16 mouse cellular contexts compared by ENCODE assay signal in the genomic region with DNA sequence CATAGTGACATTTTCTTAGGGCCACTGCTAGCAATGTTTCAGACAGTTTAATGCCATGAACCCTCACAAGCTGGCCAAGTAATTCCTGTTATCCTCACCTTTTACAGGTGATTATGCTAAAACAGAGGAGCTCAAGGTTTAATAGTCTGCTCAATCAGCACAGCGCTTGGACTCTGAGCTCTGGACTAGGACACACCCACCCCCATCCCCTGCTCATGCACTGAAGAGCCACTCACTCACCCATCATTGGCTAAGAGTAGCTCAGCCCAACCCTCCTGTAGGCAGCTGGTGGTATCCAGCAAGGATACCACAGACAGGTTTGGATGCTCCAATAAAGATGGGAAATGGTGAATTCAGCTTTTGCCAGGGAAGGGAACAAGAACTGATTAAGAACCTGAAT.
DNase-seq lines count a peak whose midpoint lies in the region; ATAC-seq and TF ChIP-seq lines count a peak whose summit lies in the region.
"Had no signal": no experiment of that assay in that cellular context is flagged by ENCODE, and none has a peak within 500 bp of the region (broad histone marks: within the 10 kb centered on the region; RNA-seq: fewer than 3 reads in every experiment).

No protein-coding gene starts in this region.

- no peak for TF ChIP-seq CTCF in stomach, postnatal 0 days (IDR thresholded peaks at IDR 0.05; ENCODE audit: low read depth)
- TF ChIP-seq CTCF in thymus, adult 2 months (IDR thresholded peaks at IDR 0.05; ENCODE audit: borderline replicate concordance, control insufficient read depth, extremely low read depth, insufficient read depth, low read length, poor library complexity), result no peak

- no peaks in the 10 kb centered on the region for H3K9me3 ChIP-seq in hindbrain, embryonic 15.5 days
- no peaks in the 10 kb centered on the region for H3K9me3 ChIP-seq in hindbrain, embryonic 11.5 days (ENCODE audit: control insufficient read depth, low read length)
- H3K9me3 ChIP-seq in stomach, embryonic 16.5 days (replicated peaks; ENCODE audit: control insufficient read depth, low read length), result no peaks in the 10 kb centered on the region
- H3K9me3 ChIP-seq in stomach, postnatal 0 days (ENCODE audit: control insufficient read depth, low read length), result no peaks in the 10 kb centered on the region
- no peaks in the 10 kb centered on the region for H3K9me3 ChIP-seq in kidney, embryonic 16.5 days (ENCODE audit: low read length)
- H3K9me3 ChIP-seq: embryonic facial prominence, embryonic 10.5 days; midbrain, embryonic 12.5 days had no signal

- H3K9ac ChIP-seq in hindbrain, embryonic 15.5 days, result no peak overlapping the region
- no peak overlapping the region for H3K9ac ChIP-seq in hindbrain, embryonic 11.5 days (ENCODE audit: low read depth, low read length)
- no peak overlapping the region for H3K9ac ChIP-seq in stomach, embryonic 16.5 days (ENCODE audit: low read length)
- no peak overlapping the region for H3K9ac ChIP-seq in stomach, postnatal 0 days (ENCODE audit: low read length)
- H3K9ac ChIP-seq in kidney, embryonic 16.5 days (replicated peaks; ENCODE audit: low read length), result no peak overlapping the region
- H3K9ac ChIP-seq: midbrain, embryonic 12.5 days had no signal

- H3K4me3 ChIP-seq in hindbrain, embryonic 15.5 days, result no peak overlapping the region
- no peak overlapping the region for H3K4me3 ChIP-seq in hindbrain, embryonic 11.5 days (ENCODE audit: low read depth, low read length)
- H3K4me3 ChIP-seq in stomach, embryonic 16.5 days (replicated peaks; ENCODE audit: low read length), result no peak overlapping the region
- H3K4me3 ChIP-seq in stomach, postnatal 0 days (ENCODE audit: low read depth, low read length), result no peak overlapping the region
- no peak overlapping the region for H3K4me3 ChIP-seq in kidney, embryonic 16.5 days (ENCODE audit: low read length)
- no peak overlapping the region for H3K4me3 ChIP-seq in thymus, adult 2 months (ENCODE audit: control insufficient read depth, insufficient read depth, low read length)
- H3K4me3 ChIP-seq: embryonic facial prominence, embryonic 10.5 days; midbrain, embryonic 12.5 days had no signal

- no peaks in the 10 kb centered on the region for H3K36me3 ChIP-seq in hindbrain, embryonic 15.5 days
- H3K36me3 ChIP-seq in hindbrain, embryonic 11.5 days (ENCODE audit: control insufficient read depth, insufficient read depth, low read length), result no peaks in the 10 kb centered on the region
- no peaks in the 10 kb centered on the region for H3K36me3 ChIP-seq in stomach, embryonic 16.5 days (ENCODE audit: control insufficient read depth, insufficient read depth, low read length)
- H3K36me3 ChIP-seq in stomach, postnatal 0 days (ENCODE audit: control insufficient read depth, insufficient read depth, low read length), result no peaks in the 10 kb centered on the region
- H3K36me3 ChIP-seq in kidney, embryonic 16.5 days (ENCODE audit: insufficient read depth, low read length), result no peaks in the 10 kb centered on the region
- H3K36me3 ChIP-seq in thymus, adult 2 months (ENCODE audit: control insufficient read depth, insufficient read depth, low read length), result no peaks in the 10 kb centered on the region
- H3K36me3 ChIP-seq: embryonic facial prominence, embryonic 10.5 days; midbrain, embryonic 12.5 days had no signal

- WGBS in hindbrain, embryonic 15.5 days, result 69% methylated on average over 1 of the region's 1 CpGs
- WGBS in hindbrain, embryonic 11.5 days, result 71% methylated on average over 1 of the region's 1 CpGs
- 76% methylated on average over 1 of the region's 1 CpGs for WGBS in stomach, embryonic 16.5 days
- 75% methylated on average over 1 of the region's 1 CpGs for WGBS in stomach, postnatal 0 days
- 61% methylated on average over 1 of the region's 1 CpGs for WGBS in kidney, embryonic 16.5 days
- WGBS in thymus, adult 2 months, result 98% methylated on average over 1 of the region's 1 CpGs

- no peak for DNase-seq in hindbrain, embryonic 11.5 days (ENCODE audit: low spot score)
- DNase-seq in stomach, postnatal 0 days (ENCODE audit: low spot score), result no peak
- no peak for DNase-seq in thymus, adult 2 months
- no peak for DNase-seq in right cerebral cortex, postnatal 36 days (ENCODE audit: low spot score in 2 of 2)
- DNase-seq in lung, postnatal 10 days, result no peak
- DNase-seq: adrenal gland, postnatal 10 days; B cell, adult 2 months; cerebellum, adult 9-11 months; heart, adult 11 months; lung, postnatal 36 days; thymus, postnatal 25 days had no signal

- H3K4me1 ChIP-seq in hindbrain, embryonic 15.5 days (replicated peaks), result peaks cover 18% of the 10 kb centered on the region
- H3K4me1 ChIP-seq in hindbrain, embryonic 11.5 days (replicated peaks; ENCODE audit: control insufficient read depth, insufficient read depth, low read length), result no peaks in the 10 kb centered on the region
- H3K4me1 ChIP-seq in stomach, embryonic 16.5 days (ENCODE audit: control insufficient read depth, insufficient read depth, low read length), result peaks cover 40% of the 10 kb centered on the region
- peaks cover 7% of the 10 kb centered on the region for H3K4me1 ChIP-seq in stomach, postnatal 0 days (replicated peaks; ENCODE audit: control insufficient read depth, insufficient read depth)
- H3K4me1 ChIP-seq in kidney, embryonic 16.5 days (ENCODE audit: insufficient read depth, low read length), result peaks cover 21% of the 10 kb centered on the region
- H3K4me1 ChIP-seq in thymus, adult 2 months (replicated peaks; ENCODE audit: control insufficient read depth, insufficient read depth, low read length), result peaks cover 12% of the 10 kb centered on the region

- no peak for TF ChIP-seq EP300 in stomach, postnatal 0 days (optimal IDR thresholded peaks at IDR 0.05)

- H3K4me2 ChIP-seq in hindbrain, embryonic 15.5 days, result no peak overlapping the region
- H3K4me2 ChIP-seq in hindbrain, embryonic 11.5 days (replicated peaks; ENCODE audit: low read depth, low read length), result no peak overlapping the region
- no peak overlapping the region for H3K4me2 ChIP-seq in stomach, embryonic 16.5 days (ENCODE audit: low read depth, low read length)
- H3K4me2 ChIP-seq in stomach, postnatal 0 days (replicated peaks; ENCODE audit: low read depth), result no peak overlapping the region
- no peak overlapping the region for H3K4me2 ChIP-seq in kidney, embryonic 16.5 days (replicated peaks; ENCODE audit: low read depth, low read length)
- H3K4me2 ChIP-seq: midbrain, embryonic 12.5 days had no signal

- H3K27me3 ChIP-seq in hindbrain, embryonic 15.5 days, result no peaks in the 10 kb centered on the region
- H3K27me3 ChIP-seq in hindbrain, embryonic 11.5 days (ENCODE audit: control insufficient read depth, insufficient read depth, low read length), result no peaks in the 10 kb centered on the region
- H3K27me3 ChIP-seq in stomach, embryonic 16.5 days (ENCODE audit: control insufficient read depth, insufficient read depth, low read length), result no peaks in the 10 kb centered on the region
- H3K27me3 ChIP-seq in stomach, postnatal 0 days (ENCODE audit: control insufficient read depth, insufficient read depth, low read length), result no peaks in the 10 kb centered on the region
- no peaks in the 10 kb centered on the region for H3K27me3 ChIP-seq in kidney, embryonic 16.5 days (ENCODE audit: insufficient read depth, low read length)
- H3K27me3 ChIP-seq in thymus, adult 2 months (ENCODE audit: control insufficient read depth, insufficient read depth, low read length), result no peaks in the 10 kb centered on the region
- H3K27me3 ChIP-seq: midbrain, embryonic 12.5 days had no signal

- ATAC-seq in hindbrain, embryonic 15.5 days (ENCODE audit: low FRiP score, low read depth), result no peak
- no peak for ATAC-seq in hindbrain, embryonic 11.5 days (ENCODE audit: low FRiP score)
- peak; percentile 55; the same call in 1 of the 2 replicates for ATAC-seq in stomach, embryonic 16.5 days (ENCODE audit: insufficient read depth, low FRiP score)
- no peak for ATAC-seq in stomach, postnatal 0 days (ENCODE audit: low FRiP score, low TSS enrichment)
- peak; percentile 82 for ATAC-seq in kidney, embryonic 16.5 days (ENCODE audit: low FRiP score, low TSS enrichment)

- 0 out of 2 replicates have a peak overlapping the region, but pooled peaks have one; percentile 45 for H3K27ac ChIP-seq in hindbrain, embryonic 15.5 days (replicated peaks)
- no peak overlapping the region for H3K27ac ChIP-seq in hindbrain, embryonic 11.5 days (ENCODE audit: low read depth, low read length)
- no peak overlapping the region for H3K27ac ChIP-seq in stomach, embryonic 16.5 days (ENCODE audit: low read length)
- H3K27ac ChIP-seq in stomach, postnatal 0 days (replicated peaks), result no peak overlapping the region
- peak overlapping the region; percentile 21 for H3K27ac ChIP-seq in kidney, embryonic 16.5 days (ENCODE audit: low read length)
- no peak overlapping the region for H3K27ac ChIP-seq in thymus, adult 2 months (ENCODE audit: control insufficient read depth, insufficient read depth, low read length)
- H3K27ac ChIP-seq: midbrain, embryonic 12.5 days had no signal

- TF ChIP-seq POLR2A in thymus, adult 2 months (IDR thresholded peaks at IDR 0.05; ENCODE audit: control insufficient read depth, extremely low read depth, insufficient read depth, low read length, poor library complexity), result no peak

Comparison
In these comparisons a context has a peak if more than half of its experiments do, and no peak if none do; other contexts are left out.
1. ATAC-seq: peak in stomach, embryonic 16.5 days (single experiment) and kidney, embryonic 16.5 days (single experiment); none in hindbrain, embryonic 15.5 days (single experiment), hindbrain, embryonic 11.5 days (single experiment) and stomach, postnatal 0 days (single experiment).
2. H3K27ac ChIP-seq: peak in hindbrain, embryonic 15.5 days (single experiment) and kidney, embryonic 16.5 days (single experiment); none in hindbrain, embryonic 11.5 days (single experiment), stomach, embryonic 16.5 days (single experiment), stomach, postnatal 0 days (single experiment) and thymus, adult 2 months (single experiment).